Mouse (Mus musculus) heart, embryonic 10.5 days (tissue): ENCODE measurements at regions not wholly inside any gene's neighbourhood (a gene's known extent, or its start where the extent isn't known, plus 50 kb on each side); places are given as distances from the start of the nearest gene placed in this dataset.

Experiments
- DNase-seq: peaks from one replicate; pipeline ENCODE4 v3.0.0-alpha.2; 2017; ENCODE audit warnings: low spot score
- H3K27ac ChIP-seq: fragments of 300-500 bp; sonication (generic); 2 replicates; pipeline ENCODE4 v1.5.1; 2016; ENCODE audit warnings: mild to moderate bottlenecking
- H3K27me3 ChIP-seq: fragments of 300-500 bp; sonication (generic); 2 replicates; pipeline ENCODE4 v1.6.1; 2016; ENCODE audit warnings: mild to moderate bottlenecking; ENCODE audit not compliant: poor library complexity, insufficient read depth, severe bottlenecking
- H3K36me3 ChIP-seq: fragments of 300-500 bp; sonication (generic); 2 replicates; pipeline ENCODE4 v1.6.1; 2016; ENCODE audit warnings: mild to moderate bottlenecking, moderate library complexity
- H3K4me1 ChIP-seq: fragments of 300-500 bp; sonication (generic); 2 replicates; pipeline ENCODE4 v1.6.1; 2016; ENCODE audit warnings: mild to moderate bottlenecking
- H3K4me3 ChIP-seq: fragments of 300-500 bp; sonication (generic); 2 replicates; pipeline ENCODE4 v1.5.1; 2016; ENCODE audit warnings: mild to moderate bottlenecking, moderate library complexity
- H3K9me3 ChIP-seq: fragments of 300-500 bp; sonication (generic); 2 replicates; pipeline ENCODE4 v1.6.1; 2016; ENCODE audit warnings: mild to moderate bottlenecking, moderate library complexity
- WGBS: fragments of 180-500 bp; shearing (Covaris S2); methylation state at CpG from one replicate; pipeline ENCODE4 v1.1.7; 2016; 5-methylcytosine and 5-hydroxymethylcytosine counted together

DNA sequence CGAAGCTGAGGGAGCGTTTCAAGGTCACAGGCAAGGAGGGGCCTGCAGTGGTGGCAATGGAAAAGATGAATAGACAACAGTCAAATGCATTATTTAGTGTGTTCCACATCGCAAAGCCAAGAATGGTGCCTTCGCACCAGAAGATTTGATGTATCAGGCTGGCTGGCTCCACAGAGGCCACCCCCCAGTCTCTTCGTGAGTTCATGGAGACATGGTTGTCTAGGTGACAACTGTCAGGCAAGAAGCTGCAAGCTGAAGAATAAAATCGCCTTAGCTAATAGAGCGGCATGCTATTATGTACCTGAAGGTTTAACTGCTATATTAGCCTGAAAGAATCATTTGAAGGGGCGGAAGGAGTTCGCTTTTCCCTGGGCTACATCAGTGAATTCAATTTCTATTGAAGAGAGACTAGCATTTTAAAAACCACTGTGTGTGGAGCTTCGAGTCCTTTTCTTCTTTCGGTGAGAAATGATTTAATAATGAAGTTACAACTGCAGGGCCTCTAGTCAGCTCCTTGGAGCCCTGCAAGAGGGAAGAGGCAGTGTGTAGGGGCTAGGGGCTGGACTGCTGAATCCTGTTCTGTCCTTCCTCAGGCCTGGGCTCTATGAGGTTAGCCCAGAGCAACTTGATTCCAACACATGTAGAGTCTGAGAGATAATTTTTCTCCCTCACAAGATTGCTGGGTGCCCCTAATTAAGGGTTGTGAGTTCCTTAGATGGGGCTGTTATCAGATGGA lies 169.1 kb downstream of the Mid1ip1 start:
- no peaks in the 10 kb centered on the region for H3K4me1 ChIP-seq
- H3K27ac ChIP-seq: no peak overlapping the region
- no peaks in the 10 kb centered on the region for H3K27me3 ChIP-seq
- no peak for DNase-seq
- 80% methylated on average over 11 of the region's 11 CpGs for WGBS
- no peaks in the 10 kb centered on the region for H3K36me3 ChIP-seq
- H3K4me3 ChIP-seq: no peak overlapping the region
- no peaks in the 10 kb centered on the region for H3K9me3 ChIP-seq

DNA sequence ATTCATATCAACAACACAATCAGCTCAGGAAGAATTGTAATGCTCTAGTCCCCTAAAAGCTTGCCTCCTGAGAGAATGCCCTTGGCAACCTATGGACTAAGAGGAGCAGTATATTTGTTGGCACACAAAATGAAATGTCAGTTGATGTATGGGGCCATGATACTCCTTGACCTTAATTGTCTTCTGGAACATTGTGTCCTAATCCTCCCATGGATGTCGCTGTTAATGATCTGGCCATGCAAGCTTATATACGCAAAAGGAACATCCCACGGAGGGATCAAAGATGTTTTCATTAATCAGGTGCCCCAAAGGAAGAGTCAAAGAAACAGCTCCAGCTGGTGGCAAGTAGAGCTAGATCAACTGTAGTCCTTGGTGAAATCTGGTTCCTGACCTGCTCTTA lies 178.0 kb downstream of the Mid1ip1 start:
- H3K9me3 ChIP-seq: no peaks in the 10 kb centered on the region
- no peak overlapping the region for H3K27ac ChIP-seq
- H3K27me3 ChIP-seq: no peaks in the 10 kb centered on the region
- H3K4me3 ChIP-seq: no peak overlapping the region
- no peak for DNase-seq
- no peaks in the 10 kb centered on the region for H3K4me1 ChIP-seq
- H3K36me3 ChIP-seq: no peaks in the 10 kb centered on the region
- 86% methylated on average over 3 of the region's 3 CpGs for WGBS

DNA sequence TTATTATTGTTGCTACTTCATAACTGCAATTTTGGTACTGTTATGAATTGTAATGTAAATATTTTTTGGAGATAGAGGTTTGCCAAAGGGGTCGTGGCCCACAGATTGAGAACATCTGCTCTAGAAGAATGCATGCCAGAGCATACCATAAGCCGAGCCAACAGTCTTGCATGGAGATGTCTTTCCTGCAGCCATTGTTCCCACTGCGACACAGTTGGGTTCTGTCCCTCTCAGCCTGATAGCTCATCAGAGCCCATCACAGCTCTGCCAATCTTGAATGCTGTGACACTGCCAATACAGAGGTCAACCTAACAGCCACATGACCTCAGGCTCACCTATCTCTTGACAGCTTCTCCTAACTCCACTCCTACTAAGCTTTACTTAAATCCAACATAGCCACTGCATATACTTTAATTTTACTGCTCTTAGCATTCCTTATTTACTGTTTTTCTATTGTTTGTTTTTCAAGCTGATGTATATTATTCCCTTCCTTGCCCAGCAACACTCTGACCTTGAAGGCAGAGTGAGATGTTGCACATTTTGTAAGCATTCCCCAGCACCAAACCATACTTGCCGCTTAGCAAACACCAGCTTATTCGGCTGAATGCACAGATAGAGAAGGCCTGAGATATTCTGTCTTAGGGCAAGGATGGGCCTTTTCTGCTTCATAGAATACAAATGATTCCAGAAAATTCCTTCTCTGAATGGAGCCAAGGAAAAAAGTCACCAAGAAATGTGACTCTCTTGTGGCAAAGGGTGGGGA lies 181.6 kb downstream of the Mid1ip1 start:
- no peaks in the 10 kb centered on the region for H3K9me3 ChIP-seq
- no peak overlapping the region for H3K27ac ChIP-seq
- no peaks in the 10 kb centered on the region for H3K27me3 ChIP-seq
- no peak for DNase-seq
- no peaks in the 10 kb centered on the region for H3K36me3 ChIP-seq
- 78% methylated on average over 5 of the region's 5 CpGs for WGBS
- no peaks in the 10 kb centered on the region for H3K4me1 ChIP-seq
- H3K4me3 ChIP-seq: no peak overlapping the region

DNA sequence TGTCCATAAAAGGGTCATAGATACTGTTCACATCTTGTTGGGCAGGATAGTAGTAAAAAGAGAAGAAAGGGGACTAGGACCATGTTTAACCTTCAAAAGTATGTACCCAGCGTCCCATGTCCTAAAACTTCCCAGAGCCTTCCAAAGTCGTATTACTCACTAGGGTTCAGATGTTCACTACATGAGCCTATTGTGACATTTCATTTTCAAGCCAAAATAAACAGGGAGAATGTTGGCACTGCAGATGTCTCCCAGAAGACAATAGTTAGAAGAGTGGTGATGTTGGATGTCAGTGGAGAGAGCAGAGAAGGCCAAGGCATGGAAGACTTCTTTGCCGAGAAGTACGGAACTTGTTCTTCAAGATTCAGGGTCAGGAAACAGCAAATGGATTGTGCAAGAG lies 187.9 kb downstream of the Mid1ip1 start:
- WGBS: 84% methylated on average over 4 of the region's 4 CpGs
- no peak overlapping the region for H3K4me3 ChIP-seq
- no peaks in the 10 kb centered on the region for H3K4me1 ChIP-seq
- H3K27ac ChIP-seq: no peak overlapping the region
- H3K36me3 ChIP-seq: no peaks in the 10 kb centered on the region
- DNase-seq: no peak
- no peaks in the 10 kb centered on the region for H3K27me3 ChIP-seq
- no peaks in the 10 kb centered on the region for H3K9me3 ChIP-seq

DNA sequence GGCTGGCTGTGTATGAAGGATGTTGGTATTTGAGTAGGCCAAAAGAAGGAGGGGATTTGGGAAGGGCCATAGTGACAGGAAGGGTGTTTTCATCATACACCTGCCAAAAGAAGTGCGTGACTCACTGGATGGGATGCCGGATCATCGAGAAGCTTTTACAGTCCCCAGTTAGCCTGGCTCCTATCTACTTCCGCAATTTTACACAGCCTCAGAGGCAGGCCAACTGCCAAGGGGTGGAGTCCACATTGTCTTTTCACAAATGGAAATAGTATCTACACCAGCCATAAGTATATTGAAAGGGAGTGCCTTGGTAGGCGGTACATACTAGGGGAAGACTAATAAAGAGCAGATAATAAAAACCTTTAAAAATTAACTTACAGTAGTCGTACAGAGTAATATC lies 189.3 kb downstream of the Mid1ip1 start:
- no peaks in the 10 kb centered on the region for H3K36me3 ChIP-seq
- no peaks in the 10 kb centered on the region for H3K4me1 ChIP-seq
- no peak overlapping the region for H3K4me3 ChIP-seq
- 88% methylated on average over 6 of the region's 6 CpGs for WGBS
- no peak overlapping the region for H3K27ac ChIP-seq
- H3K9me3 ChIP-seq: no peaks in the 10 kb centered on the region
- DNase-seq: no peak
- H3K27me3 ChIP-seq: no peaks in the 10 kb centered on the region

DNA sequence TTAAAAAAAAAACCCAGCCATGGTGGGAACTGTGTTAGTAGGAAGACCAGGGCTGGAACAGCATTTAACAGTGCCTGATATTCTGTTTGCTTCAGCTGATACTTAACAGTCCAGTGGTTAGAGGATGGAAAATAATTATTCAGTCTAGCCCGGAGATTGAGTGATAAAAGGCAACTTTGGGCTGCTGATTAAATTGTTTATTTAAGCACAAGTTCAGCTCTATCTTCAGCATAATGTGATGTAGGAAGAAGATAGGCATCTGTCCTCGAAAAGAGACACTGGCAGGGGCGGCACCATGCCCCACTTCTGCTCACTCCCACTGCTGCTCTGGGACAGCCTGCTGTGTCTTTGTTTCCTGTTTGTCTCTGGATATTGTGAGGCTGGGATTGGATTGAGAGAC lies 190.1 kb downstream of the Mid1ip1 start:
- H3K4me3 ChIP-seq: no peak overlapping the region
- DNase-seq: no peak
- H3K4me1 ChIP-seq: no peaks in the 10 kb centered on the region
- no peaks in the 10 kb centered on the region for H3K27me3 ChIP-seq
- H3K27ac ChIP-seq: no peak overlapping the region
- no peaks in the 10 kb centered on the region for H3K36me3 ChIP-seq
- WGBS: 55% methylated on average over 3 of the region's 3 CpGs
- no peaks in the 10 kb centered on the region for H3K9me3 ChIP-seq

GRCm38 (mm10) chrX:10911127-10912061 lies 196.6 kb downstream of the Mid1ip1 start:
- Histone ChIP-seq H3K9me3 (no peaks in the 10 kb centered on the region), H3K36me3 (no peaks in the 10 kb centered on the region), H3K27me3 (no peaks in the 10 kb centered on the region), H3K4me3 (no peak overlapping the region), H3K27ac (no peak overlapping the region), H3K4me1 (no peaks in the 10 kb centered on the region)
- WGBS: 75% methylated on average over 14 of the region's 14 CpGs
- no peak for DNase-seq
